Mouse (Mus musculus) neural tube, embryonic 14.5 days (tissue): ENCODE measurements around the gene Epc2. TPM values are rescaled to one million over a fixed set of nuclear protein-coding genes. Genes with fewer than 3 reads are reported as not detected.

Source experiments
- ATAC-seq: fragments of 200-750 bp; cut with Nextera tagmentation; 2 replicates; pipeline ENCODE4 v1.8.0; 2017; ENCODE audit warnings: low read depth, mild to moderate bottlenecking, moderate TSS enrichment, moderate library complexity
- H3K27ac ChIP-seq: fragments of 300-500 bp; sonication (generic); 2 replicates; pipeline ENCODE4 v1.5.1; 2014; ENCODE audit warnings: low read depth, mild to moderate bottlenecking, control low read depth, low read length, moderate library complexity, mixed read lengths
- H3K27me3 ChIP-seq: fragments of 300-500 bp; sonication (generic); 2 replicates; pipeline ENCODE4 v1.6.1; 2014; ENCODE audit warnings: low read length; ENCODE audit not compliant: control insufficient read depth, insufficient read depth
- H3K36me3 ChIP-seq: fragments of 300-500 bp; sonication (generic); 2 replicates; pipeline ENCODE4 v1.6.1; 2014; ENCODE audit warnings: low read length, mixed read lengths; ENCODE audit not compliant: control insufficient read depth, insufficient read depth
- H3K4me1 ChIP-seq: fragments of 300-500 bp; sonication (generic); 2 replicates; pipeline ENCODE4 v1.6.1; 2014; ENCODE audit warnings: low read length; ENCODE audit not compliant: control insufficient read depth, insufficient read depth
- H3K4me2 ChIP-seq: fragments of 300-500 bp; sonication (generic); 2 replicates; pipeline ENCODE4 v1.6.1; 2014; ENCODE audit warnings: mild to moderate bottlenecking, low read depth, low read length, control low read depth
- H3K4me3 ChIP-seq: fragments of 300-500 bp; sonication (generic); 2 replicates; pipeline ENCODE4 v1.5.1; 2014; ENCODE audit warnings: low read depth, low read length, control low read depth, mixed read lengths
- H3K9ac ChIP-seq: fragments of 300-500 bp; sonication (generic); replicated peaks from 2 replicates; pipeline ENCODE4 v1.6.1; 2014; ENCODE audit warnings: low read depth, mild to moderate bottlenecking, control low read depth, low read length, mixed read lengths
- H3K9me3 ChIP-seq: fragments of 300-500 bp; sonication (generic); 2 replicates; pipeline ENCODE4 v1.6.1; 2016; ENCODE audit warnings: low read length; ENCODE audit not compliant: control insufficient read depth
- WGBS: fragments of 180-500 bp; shearing (Covaris S2); extraction: QIAGEN DNeasy Blood & Tissue Kit; methylation state at CpG from one replicate; pipeline ENCODE4 v1.1.7; 2014; 5-methylcytosine and 5-hydroxymethylcytosine counted together
- polyA plus RNA-seq: library from polyadenylated mRNA; unstranded; fragments of >200 nt; fragmentation: Nextera tagmentation; extraction: Ambion mirVana; gene quantifications from 2 replicates; pipeline ENCODE4 v1.2.1, GENCODE M21; 2014

The Epc2 gene
- polyA plus RNA-seq, 1 experiment from 2014 or later = 20.7 TPM

DNA sequence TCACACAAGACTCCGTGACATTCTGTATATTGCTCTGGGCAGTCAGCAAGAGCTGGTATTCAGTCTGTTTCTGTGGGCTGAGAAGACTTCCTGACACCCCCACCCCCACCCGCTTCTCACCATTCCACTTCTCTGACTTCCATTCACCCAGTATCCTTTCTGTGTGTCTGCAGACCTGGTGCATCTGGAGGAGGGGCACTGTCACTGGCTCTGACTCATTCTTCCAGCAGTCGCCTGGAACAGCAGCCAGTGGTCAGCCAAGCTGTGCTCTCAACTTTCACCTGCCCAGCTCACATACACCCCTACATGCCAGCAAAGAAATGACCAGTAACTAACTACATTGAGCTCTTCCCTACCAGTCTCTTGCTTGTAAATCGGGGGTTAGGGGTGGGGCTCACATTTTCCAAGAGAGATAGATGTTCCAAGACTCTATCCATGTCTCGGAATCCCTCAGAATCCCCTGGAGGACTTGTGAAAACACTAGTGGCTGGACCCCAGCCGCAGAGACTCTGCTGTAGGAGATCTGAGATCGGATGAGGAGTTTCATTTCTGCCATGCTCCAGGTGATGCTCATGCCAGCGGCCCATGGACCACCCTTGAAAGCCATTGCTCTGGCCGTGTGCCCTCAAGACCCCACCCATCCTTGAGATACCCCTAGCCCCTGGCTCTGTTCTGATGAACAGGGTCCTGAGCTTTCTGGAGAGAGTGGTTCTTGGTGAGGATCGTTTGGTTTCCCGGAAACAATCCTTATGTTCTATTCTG, 120.1 kb downstream of the Epc2 start:
- Histone ChIP-seq H3K27ac (peak overlapping the region; percentile 18), H3K9ac (no peak overlapping the region; the same call in 1 of the 2 replicates), H3K4me1 (peaks cover 13% of the 10 kb centered on the region; the same call in 1 of the 2 replicates), H3K4me3 (no peak overlapping the region), H3K27me3 (no peaks in the 10 kb centered on the region), H3K36me3 (no peaks in the 10 kb centered on the region), H3K4me2 (peak overlapping the region; percentile 19), H3K9me3 (no peaks in the 10 kb centered on the region)
- 73% methylated on average over 11 of the region's 11 CpGs for WGBS
- peak; percentile 7; the same call in 1 of the 2 replicates for ATAC-seq

DNA sequence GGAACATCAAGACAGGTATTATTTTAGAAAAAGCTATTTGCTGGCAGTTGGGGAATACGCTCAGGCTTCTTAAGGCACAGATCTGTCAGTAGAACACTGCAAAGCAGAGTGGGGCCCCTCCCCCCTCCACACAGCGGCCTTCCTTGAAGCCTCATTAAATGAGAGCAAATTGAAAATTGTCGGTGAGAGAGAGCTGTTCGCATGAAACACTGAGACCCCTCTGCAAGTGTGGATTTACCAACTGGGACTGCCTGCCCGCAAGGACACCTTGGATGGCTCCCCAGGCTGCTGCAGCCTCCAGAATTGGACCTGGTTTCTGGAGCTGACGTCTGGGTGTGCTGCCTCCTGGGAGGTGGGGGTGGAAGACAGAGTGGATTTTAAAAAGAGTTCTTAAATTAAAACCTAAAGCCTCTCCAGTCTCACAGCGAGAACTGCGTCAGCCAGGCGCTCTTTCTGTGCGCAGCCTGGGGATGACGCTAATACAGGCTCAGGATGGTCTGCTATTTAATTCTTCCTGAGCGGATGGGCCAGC, 120.9 kb downstream of the Epc2 start:
- Histone ChIP-seq H3K9ac (no peak overlapping the region; the same call in 1 of the 2 replicates), H3K27me3 (no peaks in the 10 kb centered on the region), H3K36me3 (no peaks in the 10 kb centered on the region), H3K4me3 (no peak overlapping the region), H3K27ac (peak overlapping the region; percentile 18), H3K9me3 (no peaks in the 10 kb centered on the region), H3K4me2 (peak overlapping the region; percentile 19), H3K4me1 (peaks cover 13% of the 10 kb centered on the region; the same call in 1 of the 2 replicates)
- 29% methylated on average over 12 of the region's 12 CpGs for WGBS
- peak; percentile 76 for ATAC-seq

DNA sequence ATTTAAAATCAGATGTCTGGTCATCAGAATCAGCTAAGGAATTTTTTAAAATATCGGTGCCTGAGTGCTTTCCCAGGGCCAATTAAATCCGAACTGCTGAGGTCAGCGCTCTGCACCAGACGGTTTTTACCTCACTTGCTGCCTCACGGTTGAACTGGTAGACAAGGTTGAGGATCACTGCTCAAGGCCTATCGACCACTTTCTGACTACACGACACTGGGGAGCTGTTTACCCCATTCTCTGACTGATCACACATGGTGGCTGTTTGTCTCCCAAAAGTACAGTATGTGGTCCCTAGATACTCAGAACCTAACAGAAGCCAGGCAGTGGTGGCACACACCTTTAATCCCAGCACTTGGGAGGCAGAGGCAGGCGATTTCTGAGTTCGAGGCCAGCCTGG, 121.4 kb downstream of the Epc2 start:
- no peak overlapping the region; the same call in 1 of the 2 replicates for H3K9ac ChIP-seq
- H3K36me3 ChIP-seq = no peaks in the 10 kb centered on the region
- H3K4me3 ChIP-seq = no peak overlapping the region
- no peaks in the 10 kb centered on the region for H3K27me3 ChIP-seq
- peak overlapping the region; percentile 19; the same call in 1 of the 2 replicates for H3K4me2 ChIP-seq
- H3K9me3 ChIP-seq = no peaks in the 10 kb centered on the region
- H3K4me1 ChIP-seq = peaks cover 13% of the 10 kb centered on the region; the same call in 1 of the 2 replicates
- WGBS = 65% methylated on average over 9 of the region's 9 CpGs
- H3K27ac ChIP-seq = peak overlapping the region; percentile 18
- 0 out of 2 replicates have a peak, but pooled peaks have one; percentile 21 for ATAC-seq

DNA sequence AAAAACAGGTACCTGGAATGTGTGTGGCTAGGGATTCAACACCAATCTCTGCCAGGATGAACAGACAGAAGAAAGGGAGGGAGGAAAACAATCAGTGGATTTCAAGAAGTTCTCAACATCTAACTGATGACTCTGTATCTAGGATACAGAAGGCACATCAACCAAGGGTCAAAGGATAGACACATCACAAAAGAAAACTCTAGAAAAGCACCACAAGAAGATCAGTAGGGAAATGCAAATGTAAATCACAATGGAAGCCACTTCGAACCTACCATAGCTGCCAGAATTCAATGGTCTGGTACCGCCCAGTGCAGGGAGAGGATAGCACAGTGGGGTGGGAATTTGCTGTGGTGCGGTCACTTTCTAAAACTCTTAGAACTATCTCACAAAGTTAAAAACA, 122.0 kb downstream of the Epc2 start:
- peaks cover 13% of the 10 kb centered on the region; the same call in 1 of the 2 replicates for H3K4me1 ChIP-seq
- H3K27me3 ChIP-seq = no peaks in the 10 kb centered on the region
- no peak overlapping the region for H3K4me3 ChIP-seq
- H3K9me3 ChIP-seq = no peaks in the 10 kb centered on the region
- H3K9ac ChIP-seq = no peak overlapping the region
- 76% methylated on average over 3 of the region's 3 CpGs for WGBS
- no peaks in the 10 kb centered on the region for H3K36me3 ChIP-seq
- ATAC-seq = no peak
- H3K27ac ChIP-seq = no peak overlapping the region
- no peak overlapping the region for H3K4me2 ChIP-seq

DNA sequence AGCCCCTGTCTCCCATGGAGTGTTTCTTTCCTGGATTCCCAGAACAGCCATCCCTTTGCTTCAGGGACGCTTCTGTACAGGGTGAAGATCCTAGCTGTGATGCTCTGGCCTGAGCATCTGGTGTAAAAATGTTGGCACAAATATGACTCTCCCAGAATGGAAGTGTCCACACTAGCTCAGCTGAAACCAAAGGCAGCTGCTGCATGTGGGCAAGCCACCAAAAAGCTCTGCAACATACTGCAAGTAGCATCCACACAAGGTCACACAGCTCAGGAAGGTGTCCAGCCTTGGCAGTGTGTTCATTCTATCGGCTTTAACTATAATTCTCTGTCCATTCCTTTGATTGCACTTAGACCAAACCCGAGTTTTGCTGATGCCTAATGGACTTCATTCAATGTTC, 129.3 kb downstream of the Epc2 start:
- Histone ChIP-seq H3K4me2 (no peak overlapping the region), H3K27ac (no peak overlapping the region), H3K4me3 (no peak overlapping the region), H3K4me1 (no peaks in the 10 kb centered on the region), H3K9me3 (no peaks in the 10 kb centered on the region), H3K36me3 (no peaks in the 10 kb centered on the region), H3K9ac (no peak overlapping the region), H3K27me3 (no peaks in the 10 kb centered on the region)
- 89% methylated on average over 3 of the region's 3 CpGs for WGBS
- ATAC-seq = no peak

DNA sequence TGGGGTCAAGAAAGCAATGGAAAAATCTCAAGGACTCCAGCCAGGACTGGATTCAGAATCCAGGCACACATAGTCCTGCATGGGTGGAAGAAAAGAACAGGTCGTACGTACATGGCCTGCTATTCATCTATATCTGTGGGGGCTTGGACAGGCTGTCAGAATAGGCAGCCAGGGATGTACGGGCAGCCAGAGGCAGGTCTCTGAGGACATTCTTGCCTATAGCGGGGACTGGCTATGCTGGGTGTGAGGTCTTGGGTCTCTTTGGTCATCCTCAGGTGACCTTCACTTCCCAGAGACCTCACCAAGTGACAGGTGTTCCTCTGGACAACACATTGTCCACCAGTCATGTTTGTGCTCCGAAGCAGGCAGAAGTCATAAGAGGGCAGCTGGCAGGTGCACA, 131.3 kb downstream of the Epc2 start:
- H3K4me2 ChIP-seq = no peak overlapping the region
- no peaks in the 10 kb centered on the region for H3K36me3 ChIP-seq
- no peak overlapping the region for H3K27ac ChIP-seq
- H3K4me3 ChIP-seq = no peak overlapping the region
- H3K9me3 ChIP-seq = no peaks in the 10 kb centered on the region
- no peak overlapping the region for H3K9ac ChIP-seq
- no peak for ATAC-seq
- H3K4me1 ChIP-seq = no peaks in the 10 kb centered on the region
- no peaks in the 10 kb centered on the region for H3K27me3 ChIP-seq
- 92% methylated on average over 5 of the region's 5 CpGs for WGBS

DNA sequence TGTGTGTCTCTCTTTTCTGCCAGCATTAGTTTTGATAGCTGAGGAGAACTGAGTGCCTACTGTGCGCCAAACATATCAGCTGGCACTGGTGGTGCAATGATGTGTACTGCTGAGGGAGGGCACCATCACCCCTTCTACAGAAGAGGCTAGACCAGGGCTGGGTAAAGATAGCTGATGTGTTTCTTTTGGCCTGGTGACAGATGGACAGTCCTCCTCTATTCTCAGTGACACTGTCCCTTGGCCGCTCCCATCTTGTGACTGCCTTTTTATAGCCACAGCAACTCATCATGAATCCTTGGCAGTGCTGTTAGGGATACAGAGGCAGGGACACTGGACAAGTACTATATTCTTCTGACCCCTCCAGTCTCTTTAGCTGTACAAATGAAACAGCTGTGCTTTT, 132.0 kb downstream of the Epc2 start:
- ATAC-seq = no peak
- WGBS = 96% methylated on average over 2 of the region's 2 CpGs
- no peak overlapping the region for H3K4me3 ChIP-seq

DNA sequence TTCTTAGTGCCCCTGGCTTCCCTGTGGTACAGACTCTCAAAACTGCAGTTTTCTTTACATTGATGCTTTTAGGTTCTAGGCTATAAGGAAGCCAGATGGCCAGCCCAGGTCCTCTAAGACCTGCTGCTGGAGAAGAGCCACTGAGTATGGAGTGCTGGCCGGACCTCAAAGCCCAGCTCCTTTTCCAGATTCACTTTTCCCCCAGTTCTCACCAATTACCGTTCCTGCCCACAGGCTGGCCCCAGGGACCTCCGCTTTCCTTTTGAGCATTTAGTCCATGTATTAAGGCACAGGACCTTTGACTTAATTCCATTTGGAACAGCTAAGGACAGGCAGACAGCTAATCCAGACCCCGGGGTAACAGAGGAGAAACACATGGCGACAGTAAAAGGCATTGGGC, 139.2 kb downstream of the Epc2 start:
- no peak overlapping the region for H3K4me3 ChIP-seq
- H3K36me3 ChIP-seq = no peaks in the 10 kb centered on the region
- no peaks in the 10 kb centered on the region for H3K9me3 ChIP-seq
- H3K4me1 ChIP-seq = no peaks in the 10 kb centered on the region
- no peak for ATAC-seq
- H3K9ac ChIP-seq = no peak overlapping the region
- H3K27me3 ChIP-seq = no peaks in the 10 kb centered on the region
- no peak overlapping the region for H3K4me2 ChIP-seq
- 84% methylated on average over 5 of the region's 5 CpGs for WGBS
- no peak overlapping the region for H3K27ac ChIP-seq

More for the DNA sequence above, 132.0 kb downstream of the Epc2 start:
- Histone ChIP-seq H3K9ac (no peak overlapping the region), H3K36me3 (no peaks in the 10 kb centered on the region), H3K27me3 (no peaks in the 10 kb centered on the region), H3K4me2 (no peak overlapping the region), H3K27ac (no peak overlapping the region), H3K4me1 (no peaks in the 10 kb centered on the region), H3K9me3 (no peaks in the 10 kb centered on the region)

DNA sequence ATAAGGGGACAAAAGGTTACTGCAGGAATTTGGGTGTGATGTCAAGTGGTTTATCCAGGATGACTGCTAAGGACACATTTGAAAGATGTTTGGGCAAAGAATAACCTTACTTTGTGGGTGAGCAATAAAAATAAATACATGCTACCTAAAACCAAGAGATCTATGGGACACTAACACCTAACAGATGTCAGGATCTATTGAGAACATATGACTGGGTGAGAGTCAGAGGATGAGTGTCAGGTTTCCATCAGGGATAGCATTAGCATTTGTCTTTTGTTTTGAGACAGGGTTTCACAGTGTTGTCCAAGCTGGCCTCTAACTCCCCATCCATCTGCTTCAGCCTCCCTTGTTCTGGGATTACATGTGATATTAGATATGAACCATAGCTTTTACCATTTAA, 141.6 kb downstream of the Epc2 start:
- no peaks in the 10 kb centered on the region for H3K9me3 ChIP-seq
- H3K27me3 ChIP-seq = no peaks in the 10 kb centered on the region
- no peak overlapping the region for H3K4me3 ChIP-seq
- H3K27ac ChIP-seq = no peak overlapping the region
- no peak overlapping the region for H3K9ac ChIP-seq
- H3K36me3 ChIP-seq = no peaks in the 10 kb centered on the region
- no peaks in the 10 kb centered on the region for H3K4me1 ChIP-seq
- ATAC-seq = no peak
- H3K4me2 ChIP-seq = no peak overlapping the region
